Mouse (Mus musculus) adrenal gland (tissue): ENCODE results near the gene Bcr.

Experiments used
- intact Hi-C: fragments of 180-260 bp; cut with DNase I; formaldehyde crosslinking; loops from one replicate; pipeline ENCODE4 v1.15.1; 2025

Bcr gene

DNA sequence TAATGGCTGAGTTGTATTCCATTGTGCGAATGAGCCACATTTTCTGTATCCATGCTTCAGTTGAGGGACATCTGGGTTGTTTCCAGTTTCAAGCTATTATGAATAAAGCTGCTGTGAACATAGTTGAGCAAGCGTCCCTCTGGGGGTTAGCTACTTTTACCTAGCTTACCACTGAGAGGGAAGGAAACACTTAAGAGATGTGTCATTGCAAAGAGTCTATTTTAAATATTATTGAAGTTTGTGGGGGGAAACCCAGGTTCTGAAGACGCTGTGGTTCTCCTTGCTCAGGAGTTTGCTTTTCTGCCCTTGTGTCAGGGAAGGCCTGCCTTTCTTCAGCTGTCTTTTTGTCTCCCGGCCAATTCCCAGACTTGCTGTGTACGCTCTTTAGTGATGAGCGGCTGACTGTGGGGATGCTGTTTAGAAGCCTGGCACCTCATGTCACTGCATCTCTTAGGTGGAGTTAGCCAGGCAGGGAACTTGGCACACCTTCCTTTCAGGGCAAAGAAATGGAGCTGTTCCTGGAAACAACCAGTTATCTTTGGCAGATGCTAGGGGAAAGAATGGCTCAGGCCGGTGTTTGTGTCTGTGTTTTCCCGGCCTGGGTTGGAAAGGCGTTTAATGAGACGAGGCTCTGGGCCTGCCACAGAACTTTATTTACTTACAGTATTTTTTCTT is 31.2 kb downstream of the Bcr start:
- intact Hi-C loops, result no loop called here

DNA sequence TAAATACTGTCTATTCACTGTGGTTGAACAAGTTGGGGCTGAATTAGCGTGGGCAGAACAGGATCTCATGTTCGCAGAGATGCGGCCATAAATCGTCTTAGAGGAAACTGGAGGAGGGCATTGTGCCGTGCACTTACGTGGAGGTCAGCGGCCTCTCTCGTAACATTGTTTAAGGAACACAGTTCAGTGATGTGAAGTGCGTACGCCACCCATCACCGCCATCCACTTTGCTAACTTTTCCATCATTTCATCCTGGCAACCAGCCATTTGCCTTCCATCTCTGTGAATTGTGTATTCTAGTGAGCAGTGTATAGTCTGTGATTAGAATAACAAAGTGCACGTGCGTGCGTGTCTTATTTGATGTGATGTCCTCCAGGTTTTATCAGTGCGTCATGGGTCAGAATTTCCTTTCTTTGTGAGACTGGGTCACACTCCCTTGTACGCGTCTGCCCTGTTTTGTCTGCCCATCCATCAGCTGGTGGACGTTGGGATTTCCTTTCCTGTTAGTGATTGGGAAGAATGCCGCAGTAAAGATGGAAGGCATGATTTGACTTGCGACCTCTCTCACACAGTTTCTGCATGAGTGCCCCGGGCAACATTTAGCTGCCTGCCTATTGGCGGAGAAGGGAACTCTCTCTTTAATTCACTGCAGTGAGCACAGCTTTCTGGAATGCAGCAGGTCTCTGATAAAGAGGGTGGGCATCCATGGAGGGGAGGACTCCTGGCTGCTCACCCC is 33.0 kb downstream of the Bcr start:
- intact Hi-C loops, result no loop called here

DNA sequence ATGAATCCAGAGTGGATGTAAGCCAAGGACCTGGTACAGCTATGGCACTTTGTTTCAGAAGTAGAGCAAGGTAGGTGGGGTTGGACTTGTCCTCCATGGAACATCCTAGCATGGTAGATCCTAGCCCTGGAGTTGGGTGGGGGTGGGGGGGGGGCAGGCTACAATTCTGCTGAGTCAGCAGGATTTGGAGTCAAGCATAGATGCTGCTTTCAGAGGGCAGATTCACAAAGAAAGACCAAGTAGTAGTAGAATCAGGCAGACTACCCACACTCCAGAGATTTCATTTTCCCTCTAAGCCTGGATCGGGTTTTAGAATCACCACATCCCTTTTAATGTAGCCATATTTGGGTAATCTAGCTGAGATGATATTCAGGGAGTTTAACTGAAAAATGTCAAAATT is 33.9 kb downstream of the Bcr start:
- intact Hi-C loops, result no loop called here

DNA sequence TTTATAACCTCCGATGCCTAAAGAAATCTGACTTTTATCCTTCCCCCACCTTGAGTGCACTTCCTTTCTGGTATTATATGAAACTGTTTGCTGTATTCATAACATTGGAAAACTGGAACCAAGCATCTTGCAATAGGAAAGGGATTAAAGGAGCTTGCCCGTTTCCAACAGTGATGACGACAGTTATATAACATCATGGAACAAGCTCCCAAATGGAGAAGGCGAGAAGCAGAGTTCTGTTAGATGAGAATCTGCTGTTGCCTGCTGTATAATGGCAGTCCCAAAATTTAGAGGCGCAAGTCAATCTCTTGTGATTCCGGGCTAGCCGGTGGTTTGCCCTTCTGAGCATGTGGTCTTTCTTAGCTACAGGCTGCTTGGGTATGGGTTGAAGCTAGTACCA is 34.8 kb downstream of the Bcr start:
- intact Hi-C loops, result no loop called here

DNA sequence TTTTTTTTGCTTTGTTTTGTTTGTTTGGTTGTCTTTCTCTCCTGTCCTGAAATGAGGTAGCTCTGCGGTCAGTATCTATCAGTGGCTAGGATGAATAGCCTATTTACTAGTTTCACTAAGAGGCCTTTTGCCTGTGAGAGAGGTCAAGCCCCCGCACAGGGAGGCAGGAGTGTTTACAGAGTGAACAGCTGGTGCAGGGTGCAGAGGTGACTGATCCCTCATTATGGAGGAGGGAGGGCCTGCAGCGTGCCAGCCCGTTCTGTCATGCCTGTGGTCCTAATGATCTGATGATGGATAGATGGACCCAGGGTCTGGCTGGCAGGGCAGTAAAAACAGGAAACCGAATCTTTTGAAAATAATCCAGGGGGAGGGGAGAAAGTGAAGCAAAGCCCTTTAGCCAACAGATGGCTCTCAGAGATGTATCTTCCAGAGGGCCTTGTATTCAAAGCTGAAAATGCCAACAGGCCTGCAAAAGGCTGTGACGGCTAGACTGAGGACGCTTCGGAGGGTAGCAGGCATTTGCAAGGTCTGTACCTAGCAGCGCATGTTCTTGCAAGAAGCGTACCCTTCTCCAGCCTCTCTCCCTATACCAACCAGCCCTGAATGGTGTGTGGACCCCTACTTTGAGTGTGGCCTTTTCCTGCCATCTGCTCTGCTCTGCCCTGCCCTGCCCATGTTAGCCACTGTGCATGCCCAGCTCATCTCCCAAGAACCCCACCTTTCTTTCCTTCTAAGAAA is 38.2 kb downstream of the Bcr start:
- intact Hi-C loops, result no loop called here

DNA sequence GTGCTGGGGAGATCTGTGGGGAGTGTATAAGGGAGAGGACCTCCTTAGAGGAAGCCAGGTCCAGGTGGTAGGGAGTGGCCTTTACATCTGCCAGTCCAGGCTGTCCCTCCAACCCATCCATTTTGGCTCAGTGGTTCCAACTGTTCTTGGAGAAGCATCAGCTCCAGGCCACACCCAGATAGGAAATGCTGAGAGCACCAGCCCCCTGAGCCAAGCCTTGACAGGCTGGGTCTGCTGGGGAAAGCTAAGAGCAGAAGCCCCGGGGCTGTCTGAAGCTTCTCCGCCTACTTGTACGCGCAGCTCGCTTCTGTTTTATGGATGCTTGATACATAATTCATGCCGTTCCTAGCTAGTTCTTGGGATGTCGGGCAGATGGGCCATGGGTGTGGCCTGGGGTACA is 39.9 kb downstream of the Bcr start:
- intact Hi-C loops, result no loop called here

DNA sequence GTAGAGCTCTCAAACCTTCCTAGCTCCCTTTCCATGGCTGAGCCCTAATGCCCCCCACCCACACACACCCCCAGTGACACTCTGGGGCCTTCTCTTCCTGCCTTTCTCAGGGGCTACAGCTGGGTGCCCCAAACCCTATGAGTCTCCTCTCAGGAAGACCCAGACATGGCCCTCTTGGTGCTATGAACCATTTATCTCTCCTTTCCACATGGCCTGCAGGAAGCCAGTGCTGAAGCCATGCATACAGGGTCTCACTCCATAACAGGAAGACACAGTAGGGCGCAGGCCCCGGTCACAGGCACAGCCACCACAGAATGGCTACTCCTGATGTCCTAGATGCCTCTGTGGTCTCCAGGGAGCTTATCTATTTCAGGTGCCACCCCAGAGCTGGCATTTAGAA is 43.1 kb downstream of the Bcr start:
- intact Hi-C loops, result no loop called here

DNA sequence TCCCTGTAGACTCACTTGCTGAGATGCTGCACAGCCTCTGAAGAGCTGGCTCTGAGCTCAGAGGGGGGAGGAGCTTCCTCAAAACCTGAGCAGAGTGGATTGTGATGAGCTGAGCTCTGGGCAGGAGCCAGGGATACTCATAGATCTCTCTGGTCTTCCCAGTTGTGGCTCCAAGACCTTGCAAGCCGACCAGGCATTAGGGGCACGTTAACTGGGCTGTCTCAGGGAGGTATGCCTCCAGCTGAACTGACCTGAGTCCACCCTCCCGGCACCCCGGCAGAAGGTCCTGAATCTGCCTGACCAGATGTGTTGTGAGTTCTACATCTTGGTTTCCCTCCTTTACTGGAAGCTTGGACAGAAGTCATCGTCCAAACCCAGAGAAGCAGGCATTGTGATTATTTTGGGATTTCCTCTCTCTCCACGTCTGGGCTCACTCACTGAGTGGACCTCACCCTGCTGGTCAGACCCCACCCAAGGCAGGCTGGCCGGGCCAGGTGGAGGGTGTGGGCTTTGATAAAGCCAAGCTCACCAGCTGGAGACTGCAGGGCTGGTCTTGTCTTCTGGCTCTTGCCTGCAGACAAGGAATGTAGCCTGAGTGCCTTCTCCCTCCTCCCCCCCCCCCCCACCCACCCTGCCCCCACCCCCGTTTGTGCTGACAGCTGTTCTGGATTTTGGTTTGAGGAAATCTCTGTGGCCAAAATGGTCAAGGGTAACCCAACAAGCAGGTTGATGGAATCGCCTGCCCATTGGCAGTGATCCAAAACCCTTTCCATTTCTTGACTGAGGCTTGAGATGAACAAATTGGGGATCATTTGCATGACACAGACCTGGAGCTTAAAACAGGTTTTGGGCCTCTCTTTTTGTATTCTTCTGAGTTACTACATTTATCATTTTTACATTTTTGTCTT is 44.1 kb downstream of the Bcr start:
- intact Hi-C loops, result no loop called here

DNA sequence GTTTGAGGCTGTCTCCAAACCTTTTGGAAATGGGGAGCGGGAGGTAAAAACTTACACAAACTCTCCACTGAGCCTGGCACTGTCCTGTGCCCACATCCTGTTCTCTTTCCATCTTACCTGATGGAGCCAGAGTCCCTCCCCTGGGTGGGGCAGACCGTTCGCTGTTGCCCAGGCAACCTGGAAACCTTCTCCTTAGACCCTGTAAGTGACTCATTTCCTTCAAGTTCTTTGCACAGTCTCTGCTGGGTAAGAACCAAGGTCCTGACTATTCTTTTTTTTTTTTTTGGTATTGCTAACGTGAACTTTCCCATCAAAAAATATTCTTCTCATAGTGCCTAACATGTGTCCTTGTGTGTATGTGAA is 44.7 kb downstream of the Bcr start:
- intact Hi-C loops, result no loop called here

DNA sequence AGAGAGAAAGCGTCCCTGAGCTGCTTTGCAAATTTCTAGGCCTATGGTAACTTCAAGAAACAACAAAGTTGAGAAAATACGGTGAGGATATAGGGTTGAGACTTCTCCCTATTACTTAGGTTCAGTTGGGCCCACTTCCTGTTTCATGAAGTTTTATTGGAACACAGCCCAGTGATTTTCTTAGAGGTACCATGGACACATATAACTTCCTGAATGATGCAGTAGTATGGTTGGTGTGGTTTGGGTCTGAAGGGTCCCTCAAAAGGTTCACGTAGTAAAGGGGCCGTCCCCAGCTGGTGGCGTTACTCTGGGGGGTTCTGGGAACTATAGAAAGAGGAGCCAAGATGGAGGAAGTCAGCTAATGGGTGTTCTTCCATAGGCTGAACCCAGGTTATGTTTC is 45.3 kb downstream of the Bcr start:
- intact Hi-C loops, result no loop called here

DNA sequence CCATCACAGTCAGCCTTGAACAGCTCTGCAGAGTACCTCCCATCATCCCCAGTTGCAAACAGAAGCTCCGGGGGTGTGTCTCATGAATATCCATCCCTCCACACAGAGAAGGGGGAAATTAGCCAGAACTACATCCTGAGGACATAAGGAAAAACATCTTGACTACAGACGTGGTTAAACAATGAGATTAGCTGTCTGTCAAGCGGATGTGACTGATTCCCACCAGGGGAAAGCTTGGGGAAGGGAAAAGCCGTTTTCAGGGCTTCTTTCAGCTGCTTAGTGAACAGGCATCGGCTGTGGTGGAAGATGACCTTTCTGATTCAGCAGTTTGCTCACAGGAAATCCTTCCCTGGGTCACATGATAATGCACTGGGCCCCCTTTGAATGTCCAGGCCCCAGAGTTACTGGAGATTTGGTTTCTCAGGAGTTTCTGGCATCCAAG is 46.6 kb downstream of the Bcr start:
- intact Hi-C loops, result no loop called here

DNA sequence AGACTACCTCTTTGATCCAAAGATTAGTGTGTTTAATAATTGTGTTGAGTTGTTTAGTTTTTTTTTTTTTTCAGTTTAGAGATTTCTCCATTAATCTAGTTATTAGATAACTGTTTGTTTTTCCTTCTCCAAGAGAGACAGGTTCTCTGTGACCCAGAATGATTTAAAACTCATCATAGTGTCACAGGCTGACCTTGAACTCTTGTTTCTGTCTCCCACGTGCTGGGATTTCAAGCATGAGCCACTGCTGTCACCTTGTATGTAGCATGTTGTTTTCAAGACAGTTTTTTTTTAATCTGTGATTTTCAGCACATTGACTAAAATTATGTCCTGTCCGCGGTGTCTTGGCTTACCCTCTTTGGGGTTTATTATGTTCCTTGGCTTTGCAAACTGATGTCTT is 47.7 kb downstream of the Bcr start:
- intact Hi-C loops, result no loop called here

DNA sequence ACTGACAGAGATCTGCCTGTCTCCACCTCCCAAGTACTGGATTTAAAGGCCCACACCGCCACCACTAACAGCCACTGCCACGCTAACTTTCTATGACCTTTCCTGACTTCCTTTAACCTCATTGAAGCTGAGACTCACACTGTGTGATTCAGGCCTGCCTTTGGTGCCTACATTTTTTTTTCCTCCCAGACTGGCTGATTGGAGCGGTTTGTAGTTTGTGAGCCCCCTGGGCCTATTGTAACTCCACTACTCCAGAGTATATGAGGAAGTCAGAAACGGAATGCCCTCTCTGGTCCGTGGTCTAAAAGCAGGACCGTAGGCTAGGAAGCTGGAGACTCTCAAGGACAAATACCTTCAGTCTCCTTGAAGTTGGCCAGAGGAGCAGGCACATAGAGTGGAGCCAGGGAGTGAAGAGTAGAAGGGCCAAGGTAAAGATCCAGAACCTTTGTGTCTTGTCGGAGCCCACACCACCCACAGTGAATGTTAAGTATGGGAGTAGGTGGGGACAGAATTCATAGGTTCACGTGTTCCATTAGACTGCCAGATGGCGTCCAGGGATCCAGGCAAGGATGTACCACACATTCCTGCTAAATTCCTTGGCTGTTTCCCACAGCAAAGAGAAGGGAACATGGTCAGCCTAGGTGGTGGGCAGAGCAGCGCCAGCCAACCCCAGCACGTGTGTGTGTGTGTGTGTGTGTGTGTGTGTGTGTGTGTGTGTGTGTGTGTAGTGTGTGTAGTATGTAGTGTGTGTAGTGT is 51.2 kb downstream of the Bcr start:
- intact Hi-C loops, result loop anchor here (5.0 kb wide), 1 partner anchor 49 kb away; the partner anchor contains the start of gene Bcr

DNA sequence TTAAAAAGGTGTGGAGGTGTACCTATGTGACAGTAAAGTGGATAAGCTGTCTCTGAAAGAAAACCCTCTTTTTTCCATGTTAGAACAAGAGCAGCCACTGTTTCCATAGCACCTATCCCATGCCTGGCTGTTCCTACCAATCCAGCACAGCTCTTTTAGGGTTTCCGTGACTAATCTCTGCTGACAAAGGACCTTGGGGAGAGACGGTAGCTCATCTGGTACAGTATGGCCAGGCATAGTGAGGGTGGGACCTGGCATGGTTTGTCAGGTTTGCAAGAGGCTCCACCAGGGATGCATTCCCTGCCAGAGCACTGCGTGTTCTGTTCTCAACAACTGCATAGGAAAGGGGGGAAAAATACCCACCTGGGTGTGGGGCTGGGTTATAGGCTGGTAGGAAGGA is 52.0 kb downstream of the Bcr start:
- intact Hi-C loops, result loop anchor here (5.0 kb wide), 1 partner anchor 50 kb away; the partner anchor contains the start of gene Bcr

DNA sequence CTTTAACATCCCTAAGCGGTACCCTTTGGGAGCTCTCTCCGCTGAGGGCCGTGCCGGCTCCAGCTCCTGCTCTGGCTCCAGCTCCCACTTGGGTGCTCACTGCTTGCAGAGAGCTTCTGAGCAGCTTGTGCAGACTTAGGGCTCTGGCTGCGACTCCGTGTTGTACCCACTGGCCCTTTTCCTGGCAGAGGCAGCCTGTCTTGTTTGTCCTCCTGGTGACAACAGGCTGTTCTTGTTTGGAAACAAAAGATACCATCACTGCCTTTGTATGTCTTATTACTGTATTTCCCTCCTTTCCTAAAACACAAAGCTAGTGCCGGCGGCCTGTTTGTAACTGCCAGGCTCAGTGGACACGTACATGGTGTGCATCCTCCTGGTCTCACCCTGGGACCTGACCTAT is 53.2 kb downstream of the Bcr start:
- intact Hi-C loops, result loop anchor here (5.0 kb wide), 1 partner anchor 51 kb away; the partner anchor contains the start of gene Bcr

DNA sequence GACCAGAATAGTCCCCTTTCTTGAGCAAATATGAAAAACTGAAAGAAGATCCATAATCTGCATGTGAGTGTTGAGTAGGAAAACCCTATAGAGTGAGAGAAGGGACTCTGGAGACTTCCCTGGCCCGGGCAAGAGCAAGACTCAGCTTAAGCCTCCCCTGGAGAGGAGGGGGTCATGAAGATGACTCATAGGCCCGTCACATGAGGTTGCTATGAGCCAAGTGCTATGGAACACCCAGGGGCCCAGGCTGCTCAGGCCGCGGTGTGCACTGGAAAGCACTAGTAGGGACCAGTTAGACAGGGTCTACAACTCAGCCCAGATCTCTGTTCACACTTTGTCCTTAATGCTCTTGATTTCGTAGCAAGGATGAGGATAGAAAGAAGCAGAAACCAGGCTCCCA is 54.8 kb downstream of the Bcr start:
- intact Hi-C loops, result no loop called here

DNA sequence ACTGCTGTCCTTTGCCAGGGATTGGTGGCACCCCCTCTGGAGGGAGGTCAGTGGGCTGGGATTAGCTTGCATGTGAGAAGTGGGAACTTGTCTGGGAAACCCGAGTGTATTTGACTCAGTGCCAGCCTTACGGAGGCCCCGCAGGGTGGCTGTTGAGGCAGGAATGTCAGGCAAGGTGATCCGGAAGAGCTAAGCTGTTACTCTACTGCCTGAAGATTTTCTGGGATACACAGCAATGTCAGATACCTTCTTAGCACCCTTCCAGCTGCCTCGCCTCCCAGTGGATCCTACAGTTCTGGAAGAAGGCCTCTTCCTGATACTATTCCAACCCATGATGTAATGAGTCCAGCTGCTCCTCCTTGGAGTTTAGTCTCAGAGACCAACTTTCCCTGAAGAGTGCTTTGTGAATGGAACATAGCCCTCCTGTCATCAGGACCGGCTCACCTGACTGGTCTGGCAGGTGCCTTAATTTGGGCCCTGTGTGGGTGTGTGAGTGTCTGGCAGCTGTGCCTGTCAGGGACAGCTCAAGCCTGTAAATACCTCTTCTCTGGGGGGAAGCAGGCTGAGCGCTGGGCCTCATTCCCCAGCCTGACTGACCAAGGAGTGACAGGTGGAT is 56.6 kb downstream of the Bcr start:
- intact Hi-C loops, result no loop called here

DNA sequence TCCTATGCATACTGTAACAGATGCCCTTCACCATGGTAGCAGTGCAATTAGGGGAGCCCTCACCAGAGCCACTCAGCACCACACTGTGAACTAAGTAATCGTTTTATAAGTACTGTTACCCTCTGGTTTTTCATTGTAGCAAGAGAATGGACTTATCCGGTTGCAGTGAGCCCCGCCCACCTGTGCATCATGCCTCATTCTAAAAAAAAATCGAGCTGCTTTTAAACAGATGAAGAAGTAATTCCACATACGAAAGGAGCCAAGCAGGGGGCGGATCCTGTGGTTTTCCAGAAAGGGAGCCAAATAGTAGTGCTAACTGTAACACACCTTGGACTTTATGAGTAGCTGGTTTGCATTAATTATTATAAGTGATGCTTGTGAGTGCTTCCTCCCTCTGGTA is 58.1 kb downstream of the Bcr start:
- intact Hi-C loops, result no loop called here

DNA sequence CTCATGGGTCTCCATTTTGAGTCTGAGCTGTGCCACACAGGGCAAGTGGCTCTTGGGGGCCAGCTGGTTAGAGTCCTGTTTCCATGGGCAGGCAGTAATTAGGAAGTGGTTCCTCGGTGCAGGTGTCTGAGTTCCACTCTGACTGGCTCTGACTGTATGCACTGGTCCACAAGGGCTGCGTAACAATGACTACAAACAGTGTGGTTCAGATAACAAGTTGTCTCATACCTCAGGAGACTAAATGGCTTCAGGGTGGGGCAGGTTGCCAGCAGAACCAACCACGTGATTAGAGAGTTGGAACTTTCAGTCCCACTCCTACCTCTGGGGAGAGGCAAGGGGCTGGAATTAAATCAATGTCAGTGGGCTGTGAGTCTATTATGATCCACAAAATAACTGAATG is 59.0 kb downstream of the Bcr start:
- intact Hi-C loops, result no loop called here

DNA sequence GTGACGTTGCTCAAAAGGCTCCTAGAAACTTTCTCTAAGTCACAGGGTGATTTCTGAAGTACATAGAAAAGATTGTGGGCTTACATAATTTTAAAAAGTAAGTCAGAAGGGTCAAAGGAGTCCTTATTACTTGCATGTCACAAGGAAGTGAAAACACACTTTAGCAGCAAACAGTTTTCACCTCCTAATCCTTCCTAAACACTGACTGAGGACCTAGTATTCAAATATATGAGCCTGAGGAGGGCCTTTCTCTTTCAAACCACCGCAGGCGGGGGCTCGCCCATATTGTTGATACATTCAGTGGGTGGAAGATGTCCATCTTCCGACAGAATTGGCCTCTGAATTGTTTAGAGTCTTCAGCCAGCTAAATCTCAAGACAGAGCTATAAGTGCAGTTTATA is 59.8 kb downstream of the Bcr start:
- intact Hi-C loops, result no loop called here
